Comparison of ENCODE assay signal across 9 mouse cellular contexts in genomic region chr4:53738956-53739616, GRCm38 (mm10). TPM values are rescaled to one million over a fixed set of nuclear protein-coding genes. Genes with fewer than 3 reads are reported as not detected.
DNase-seq lines count a peak whose midpoint lies in the region; ATAC-seq and TF ChIP-seq lines count a peak whose summit lies in the region.
"Had no signal": no experiment of that assay in that cellular context is flagged by ENCODE, and none has a peak within 500 bp of the region (broad histone marks: within the 10 kb centered on the region; RNA-seq: fewer than 3 reads in every experiment).

No protein-coding gene starts in this region.

- 34% methylated on average over 6 of the region's 6 CpGs for WGBS in forebrain, embryonic 13.5 days
- 42% methylated on average over 6 of the region's 6 CpGs for WGBS in stomach, postnatal 0 days

- intact Hi-C loops in heart, postnatal 25 days (cut with DNase I): loop anchor here (1.0 kb wide), 1 partner anchor 180 kb away; no protein-coding TSS in a partner anchor

- no peaks in the 10 kb centered on the region for H3K27me3 ChIP-seq in C2C12 (ENCODE audit: control insufficient read depth, insufficient read depth, insufficient read length)
- no peaks in the 10 kb centered on the region for H3K27me3 ChIP-seq in forebrain, embryonic 13.5 days
- H3K27me3 ChIP-seq in stomach, postnatal 0 days (ENCODE audit: control insufficient read depth, insufficient read depth, low read length): no peaks in the 10 kb centered on the region
- H3K27me3 ChIP-seq: liver, embryonic 15.5 days had no signal

- peak; percentile 72 for ATAC-seq in activated CD4-positive, CD25-positive, alpha-beta regulatory T cell, adult 4 months
- peak; percentile 48; the same call in 1 of the 2 replicates for ATAC-seq in forebrain, embryonic 13.5 days
- ATAC-seq in megakaryocyte, adult 5-6 weeks (ENCODE audit: poor library complexity, severe bottlenecking): peak; percentile 82
- no peak for ATAC-seq in stomach, postnatal 0 days (ENCODE audit: low FRiP score, low TSS enrichment)

- TF ChIP-seq CTCF in C2C12 (IDR thresholded peaks at IDR 0.05; ENCODE audit: control insufficient read depth, insufficient read depth, insufficient read length): peak; percentile 27
- TF ChIP-seq CTCF in stomach, postnatal 0 days (IDR thresholded peaks at IDR 0.05; ENCODE audit: low read depth): peak; percentile 82

- DNase-seq in heart, adult 9 months (ENCODE audit: low spot score in 2 of 2): peak; percentile 11 to 36
- DNase-seq in heart, postnatal 25 days (ENCODE audit: low spot score): no peak
- peak; percentile 71 for DNase-seq in kidney, postnatal 10 days
- peak; percentile 22 for DNase-seq in stomach, postnatal 0 days (ENCODE audit: low spot score)

- H3K9ac ChIP-seq in forebrain, embryonic 13.5 days: no peak overlapping the region
- no peak overlapping the region for H3K9ac ChIP-seq in stomach, postnatal 0 days (ENCODE audit: low read length)
- H3K9ac ChIP-seq: liver, embryonic 15.5 days had no signal

- no peak for TF ChIP-seq EP300 in stomach, postnatal 0 days (optimal IDR thresholded peaks at IDR 0.05)

- no peaks in the 10 kb centered on the region for H3K79me2 ChIP-seq in C2C12 (ENCODE audit: control insufficient read depth, insufficient read depth)

- H3K4me2 ChIP-seq in forebrain, embryonic 13.5 days: no peak overlapping the region
- H3K4me2 ChIP-seq in stomach, postnatal 0 days (replicated peaks; ENCODE audit: low read depth): no peak overlapping the region
- H3K4me2 ChIP-seq: liver, embryonic 15.5 days had no signal

- H3K36me3 ChIP-seq in C2C12 (ENCODE audit: control insufficient read depth, insufficient read depth): peaks cover 38% of the 10 kb centered on the region
- peaks cover 54% of the 10 kb centered on the region for H3K36me3 ChIP-seq in forebrain, embryonic 13.5 days (ENCODE audit: poor library complexity, severe bottlenecking)
- peaks cover 7% of the 10 kb centered on the region for H3K36me3 ChIP-seq in stomach, postnatal 0 days (ENCODE audit: control insufficient read depth, insufficient read depth, low read length)

- no peaks in the 10 kb centered on the region for H3K4me1 ChIP-seq in forebrain, embryonic 13.5 days
- no peaks in the 10 kb centered on the region for H3K4me1 ChIP-seq in stomach, postnatal 0 days (replicated peaks; ENCODE audit: control insufficient read depth, insufficient read depth)
- H3K4me1 ChIP-seq: liver, embryonic 15.5 days had no signal

- H3K4me3 ChIP-seq in C2C12 (ENCODE audit: insufficient read depth, poor library complexity, severe bottlenecking): no peak overlapping the region
- H3K4me3 ChIP-seq in forebrain, embryonic 13.5 days: no peak overlapping the region
- no peak overlapping the region for H3K4me3 ChIP-seq in stomach, postnatal 0 days (ENCODE audit: low read depth, low read length)
- H3K4me3 ChIP-seq: liver, embryonic 15.5 days had no signal

- H3K9me3 ChIP-seq in forebrain, embryonic 13.5 days (replicated peaks): no peaks in the 10 kb centered on the region
- no peaks in the 10 kb centered on the region for H3K9me3 ChIP-seq in stomach, postnatal 0 days (ENCODE audit: control insufficient read depth, low read length)
- H3K9me3 ChIP-seq: liver, embryonic 15.5 days had no signal

- no peak overlapping the region for H3ac ChIP-seq in C2C12 (ENCODE audit: control insufficient read depth, insufficient read length, low read depth)

- H3K27ac ChIP-seq in forebrain, embryonic 13.5 days: no peak overlapping the region
- no peak overlapping the region for H3K27ac ChIP-seq in stomach, postnatal 0 days (replicated peaks)
- H3K27ac ChIP-seq: liver, embryonic 15.5 days had no signal

- no peaks in the 10 kb centered on the region for H3K79me3 ChIP-seq in C2C12 (ENCODE audit: low read depth)

TF ChIP-seq in C2C12, 6 proteins besides CTCF, POLR2A, EP300 and RAD21:
- TF ChIP-seq CEBPB (IDR thresholded peaks at IDR 0.05; ENCODE audit: low read depth) (no peak), FOSL1 (IDR thresholded peaks at IDR 0.05; ENCODE audit: insufficient read depth, low read length, poor library complexity, severe bottlenecking) (no peak), MYOD1 (IDR thresholded peaks at IDR 0.05; ENCODE audit: control insufficient read depth, insufficient read length, low read depth) (no peak)

RNA-seq across cellular contexts. Expression of gene Fktn, which starts 25.3 kb away (rescaled TPM):
- total RNA-seq in heart, postnatal 25 days (2021): 10 to 100 TPM; 15.7 to 17.4 TPM
- 3.3 TPM for polyA plus RNA-seq in C2C12 (2012; fragmentation: generic; extraction: Trizol)
- 1 to 10 TPM; 2.3 to 3.2 TPM for polyA plus RNA-seq in activated CD4-positive, CD25-positive, alpha-beta regulatory T cell, adult 4 months (2017; shearing (Covaris generic))
- polyA plus RNA-seq in forebrain, embryonic 13.5 days (2015; fragmentation: Nextera tagmentation; extraction: Ambion mirVana): 19.3 and 20.5 TPM in 2 replicates
- total RNA-seq in megakaryocyte, adult 5-6 weeks (2015): 2.5 and 3.9 TPM in 2 replicates
- 2.0 and 2.5 TPM in 2 replicates for total RNA-seq in megakaryocyte, adult 5-6 weeks (2017)
- 6.2 and 7.3 TPM in 2 replicates for polyA plus RNA-seq in stomach, postnatal 0 days (2015; fragmentation: Nextera tagmentation; extraction: Ambion mirVana)

RNA-seq across cellular contexts. Expression of gene Tal2, which starts 40.4 kb away (rescaled TPM):
- under 1 TPM in 1 of 2 experiments, not detected in 1; 0.16 TPM for total RNA-seq in heart, postnatal 25 days (2021)
- polyA plus RNA-seq in C2C12 (2012; fragmentation: generic; extraction: Trizol): 0.04 TPM
- not detected for polyA plus RNA-seq in activated CD4-positive, CD25-positive, alpha-beta regulatory T cell, adult 4 months (2017; shearing (Covaris generic))
- polyA plus RNA-seq in forebrain, embryonic 13.5 days (2015; fragmentation: Nextera tagmentation; extraction: Ambion mirVana): 0.97 and 1.1 TPM in 2 replicates
- total RNA-seq in megakaryocyte, adult 5-6 weeks (2015): 0.07 and 0.39 TPM in 2 replicates
- 0.48 and 0.65 TPM in 2 replicates for total RNA-seq in megakaryocyte, adult 5-6 weeks (2017)
- 0.07 and 0.10 TPM in 2 replicates for polyA plus RNA-seq in stomach, postnatal 0 days (2015; fragmentation: Nextera tagmentation; extraction: Ambion mirVana)
- polyA plus RNA-seq: liver, embryonic 15.5 days had no signal
